Mouse (Mus musculus) A20 (cell line): ENCODE data around the gene Dgkb.

Experiments
- DNase-seq: peaks from one replicate; pipeline ENCODE4 v3.0.0-alpha.2; 2011; ENCODE audit warnings: low read depth, low spot score

Dgkb gene

GRCm38 (mm10) chr12:38361491-38361890, 544.0 kb downstream of the Dgkb start:
- no peak for DNase-seq

DNA sequence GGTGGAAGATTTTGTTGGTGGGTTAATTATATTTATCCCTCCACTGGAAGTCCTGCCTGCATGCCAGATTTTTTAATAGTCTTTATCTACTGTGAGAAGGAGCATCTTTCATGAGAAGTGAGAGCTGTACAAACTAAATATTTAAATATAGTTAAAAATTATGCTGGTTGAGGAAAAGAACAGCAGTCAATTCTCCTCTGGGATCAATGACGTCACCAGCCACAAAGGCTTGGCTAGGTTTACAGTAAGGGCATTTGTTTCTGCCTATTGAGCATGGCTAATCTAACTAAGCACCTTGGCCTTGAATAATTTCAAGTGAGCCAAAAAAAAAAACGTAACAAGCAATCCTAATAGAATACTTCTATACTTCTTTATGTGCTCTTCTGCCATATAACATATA, 554.1 kb downstream of the Dgkb start:
- no peak for DNase-seq

DNA sequence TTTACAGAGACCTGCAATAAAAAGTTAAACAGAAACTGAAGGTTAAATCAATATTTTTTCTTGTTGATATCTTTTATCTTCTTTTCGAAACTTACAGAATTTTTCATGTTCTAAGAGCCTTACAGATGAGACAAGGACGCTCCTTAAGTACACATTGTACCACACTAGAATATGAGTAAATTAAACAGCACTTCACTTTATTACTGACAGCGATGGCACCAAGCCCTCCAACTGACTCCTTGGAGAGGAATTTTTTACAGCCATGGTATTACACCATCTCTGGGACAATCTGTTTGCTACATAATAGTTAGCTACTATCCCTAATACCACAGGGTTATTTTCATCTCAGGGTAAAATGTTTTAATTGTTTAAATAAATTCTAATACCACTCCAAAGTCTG, 556.6 kb downstream of the Dgkb start:
- DNase-seq: no peak

DNA sequence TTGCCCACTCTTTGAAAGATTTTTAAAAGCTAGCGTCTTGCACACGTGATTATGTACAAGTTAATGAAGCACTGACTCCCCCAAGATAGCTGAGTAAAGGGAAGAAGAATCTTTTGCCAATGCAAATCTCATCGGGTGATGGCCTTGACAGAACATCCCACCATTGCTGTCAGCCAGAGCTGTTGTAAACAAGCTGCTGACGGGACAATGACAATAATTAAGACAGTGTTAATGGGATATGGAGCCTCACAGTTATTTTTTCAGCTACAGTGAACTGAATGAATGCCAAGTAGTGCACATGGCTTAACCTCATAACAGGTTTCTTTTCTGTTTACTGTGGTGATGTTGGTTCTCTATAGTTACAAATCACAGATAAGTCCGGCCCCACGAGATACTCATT, 568.4 kb downstream of the Dgkb start:
- no peak for DNase-seq

DNA sequence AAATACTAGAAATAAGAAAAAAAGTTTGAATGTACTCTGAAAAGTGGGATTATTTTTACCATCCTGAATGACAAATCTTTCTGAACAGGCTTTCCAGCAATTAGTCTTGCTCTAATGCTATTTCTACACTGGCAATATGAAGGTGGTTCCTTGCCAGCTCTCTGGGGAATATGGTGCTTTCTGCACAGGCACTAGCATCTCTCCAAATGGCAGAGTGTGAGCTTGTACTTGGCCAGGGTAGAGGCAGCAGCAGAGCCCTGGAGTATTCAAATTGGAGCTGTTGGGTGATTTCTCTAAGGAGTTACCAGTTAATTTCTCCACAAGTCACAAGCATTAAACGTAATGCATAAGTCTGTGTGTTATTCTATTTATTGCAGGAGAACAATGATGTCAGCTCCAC, 569.5 kb downstream of the Dgkb start:
- no peak for DNase-seq

- DNase-seq: no peak
Observed at GRCm38 (mm10) chr12:38387654-38388053, 570.1 kb downstream of the Dgkb start.

DNA sequence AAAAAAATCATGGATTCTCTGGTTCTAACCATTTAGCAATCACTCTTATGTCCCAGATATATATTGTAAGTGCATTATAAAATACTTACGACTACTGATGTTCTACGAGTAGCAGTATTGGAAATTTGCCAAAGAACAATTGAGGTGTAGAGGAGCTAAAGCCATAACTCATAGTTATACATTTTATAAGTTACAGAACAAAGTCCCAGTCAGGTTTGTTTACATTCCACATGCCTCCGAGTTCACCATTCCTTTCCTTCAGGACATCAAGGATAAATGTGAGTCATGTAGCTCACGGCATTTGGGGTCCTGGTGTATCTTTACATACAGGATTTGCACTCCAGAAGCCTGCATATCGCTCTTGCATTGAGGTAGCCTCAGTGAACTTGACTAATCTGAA, 570.7 kb downstream of the Dgkb start:
- DNase-seq: no peak

DNA sequence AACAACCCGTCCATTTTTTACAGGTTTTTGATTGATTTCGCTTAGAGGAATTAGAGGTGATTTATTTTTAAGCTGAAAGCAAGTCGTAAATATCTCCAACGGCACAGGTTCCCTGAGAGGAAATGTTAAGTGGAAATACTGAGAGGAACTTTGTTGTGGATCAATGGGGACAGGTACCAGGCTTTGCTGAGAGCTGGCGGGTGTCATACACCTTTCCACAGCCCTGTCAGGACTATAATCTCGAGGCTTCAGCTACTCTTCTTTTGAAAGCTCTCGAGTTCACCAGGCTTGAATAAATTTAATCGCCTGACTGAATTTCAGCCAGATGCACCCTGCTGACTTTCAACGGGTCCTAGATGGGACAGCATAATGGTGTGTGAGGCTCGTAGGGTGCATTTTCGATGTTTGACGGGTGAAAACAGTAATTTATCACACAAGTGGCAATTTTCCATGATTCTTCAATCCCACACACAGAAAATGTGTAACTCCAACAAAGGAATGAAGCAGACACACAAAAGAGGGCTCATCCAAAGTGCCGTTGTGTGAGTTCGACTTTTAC, 580.3 kb downstream of the Dgkb start:
- DNase-seq: no peak

DNA sequence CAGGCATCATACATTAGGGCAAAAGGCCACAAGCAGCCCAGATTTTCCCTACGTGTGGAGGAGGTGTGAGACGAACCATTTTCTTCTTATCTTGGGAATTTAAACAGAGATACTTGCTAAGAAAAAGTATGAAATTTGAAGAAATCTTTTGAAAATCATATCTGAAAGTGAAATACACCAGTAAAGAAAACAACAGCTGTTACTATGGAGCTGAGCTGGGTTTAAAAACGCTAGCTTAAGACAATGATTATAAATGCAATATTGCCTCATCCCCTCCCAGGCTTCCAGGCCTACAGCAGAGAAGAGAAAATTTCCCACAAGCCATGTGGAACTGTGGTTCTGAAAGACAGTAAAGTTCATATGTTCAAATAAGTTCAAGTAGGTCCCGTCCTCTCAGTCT, 582.6 kb downstream of the Dgkb start:
- DNase-seq: no peak

DNA sequence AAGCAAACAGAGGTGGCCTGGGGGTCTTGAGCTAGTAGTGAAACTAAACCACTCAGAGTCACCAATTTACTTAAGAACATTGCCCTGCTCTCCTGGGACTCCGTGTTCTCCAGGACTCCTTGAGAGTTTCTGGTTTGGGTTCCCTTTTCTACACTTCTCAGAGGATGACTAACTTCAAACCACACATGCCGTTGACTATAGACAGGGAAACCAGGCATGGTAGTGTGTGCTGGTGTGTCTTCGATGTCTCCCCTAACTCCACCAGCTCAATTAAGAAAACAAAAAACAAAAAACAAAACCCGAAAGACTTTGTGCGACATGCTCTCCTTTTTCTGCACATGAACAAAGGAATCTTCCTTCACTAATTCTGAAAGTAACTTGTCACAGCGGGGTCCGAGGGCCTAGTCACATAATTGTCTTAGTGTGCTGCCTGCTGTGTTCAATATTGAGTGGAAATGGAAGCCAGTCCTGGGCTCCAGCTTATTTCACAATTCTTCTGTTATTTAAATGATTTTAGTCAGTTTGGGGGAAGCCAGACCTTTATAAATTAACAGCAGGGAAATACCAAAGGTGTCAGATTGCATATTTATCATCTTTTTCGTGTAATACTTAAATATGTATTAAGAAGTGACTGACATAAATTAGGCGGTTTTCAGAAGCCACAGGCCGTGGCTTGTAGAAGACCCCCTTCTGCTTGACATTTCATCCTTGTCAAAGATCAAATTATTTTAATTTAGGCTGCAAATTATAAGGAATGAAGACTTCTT, 618.0 kb downstream of the Dgkb start:
- DNase-seq: no peak

DNA sequence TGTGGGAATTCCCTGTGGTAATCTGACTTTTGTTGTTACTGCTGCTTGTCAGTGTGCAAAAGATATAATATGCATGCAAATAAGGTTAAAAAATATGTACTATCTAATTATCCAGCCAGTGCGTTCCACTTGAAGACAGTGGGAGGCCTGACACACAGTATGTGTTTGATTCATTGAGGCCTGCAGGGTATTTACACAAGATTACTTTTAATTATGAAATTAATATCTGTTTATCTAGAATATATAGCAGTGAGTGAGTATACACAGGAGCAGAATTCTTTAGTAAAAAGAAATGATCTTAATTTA, 618.6 kb downstream of the Dgkb start:
- no peak for DNase-seq

DNA sequence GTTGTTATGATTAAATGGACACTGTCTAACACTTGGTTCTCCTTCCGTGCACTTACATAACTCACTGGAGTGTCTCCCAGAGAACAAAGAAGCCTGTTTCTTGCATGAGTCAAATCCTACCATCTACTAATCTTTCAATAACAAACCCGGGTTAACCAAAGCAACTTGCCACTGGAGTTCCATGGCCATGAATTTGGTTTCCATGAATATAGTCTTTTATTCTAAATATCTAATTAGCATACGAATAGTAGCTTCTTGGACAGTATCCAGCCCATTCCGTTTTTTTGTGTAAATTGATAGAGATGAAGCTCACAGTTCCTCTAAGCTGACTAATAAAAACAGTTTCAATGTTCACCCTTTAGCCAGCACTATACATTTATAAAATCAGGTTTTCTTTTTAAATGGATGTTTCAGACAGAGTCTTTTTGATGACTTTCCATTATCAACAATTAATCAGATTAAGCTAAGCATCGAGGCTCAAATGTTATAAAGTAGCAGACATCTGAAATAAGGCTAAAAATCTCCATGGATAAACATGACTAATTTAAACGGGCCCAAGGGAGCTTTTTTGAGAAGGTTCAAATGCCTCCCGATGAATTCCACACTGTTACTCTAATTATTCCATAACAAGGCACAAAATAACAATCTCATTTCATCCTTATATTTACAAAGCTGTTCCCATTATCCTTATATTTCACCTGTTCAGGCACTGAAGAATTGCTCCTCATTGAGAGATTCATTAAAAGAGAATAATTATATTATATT, 633.0 kb downstream of the Dgkb start:
- DNase-seq: no peak

DNA sequence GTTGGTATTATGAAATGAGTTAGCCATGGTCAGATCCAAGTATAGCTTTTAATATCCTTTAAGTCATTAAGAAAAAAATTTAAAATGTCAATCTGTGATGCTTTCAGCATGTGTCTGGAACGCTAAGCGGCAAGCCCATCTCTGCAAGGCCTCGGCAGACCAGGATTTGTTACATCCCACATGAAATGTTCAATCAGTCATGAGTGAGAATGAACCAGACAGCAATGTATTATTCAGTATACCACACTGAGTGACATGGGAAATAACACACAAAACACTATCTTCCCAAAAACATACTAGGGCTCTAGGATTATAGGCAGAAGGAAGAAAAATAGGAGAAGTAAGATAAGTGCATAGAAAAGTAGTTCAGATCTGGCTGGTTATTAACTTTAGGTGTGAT, 634.2 kb downstream of the Dgkb start:
- DNase-seq: no peak

DNA sequence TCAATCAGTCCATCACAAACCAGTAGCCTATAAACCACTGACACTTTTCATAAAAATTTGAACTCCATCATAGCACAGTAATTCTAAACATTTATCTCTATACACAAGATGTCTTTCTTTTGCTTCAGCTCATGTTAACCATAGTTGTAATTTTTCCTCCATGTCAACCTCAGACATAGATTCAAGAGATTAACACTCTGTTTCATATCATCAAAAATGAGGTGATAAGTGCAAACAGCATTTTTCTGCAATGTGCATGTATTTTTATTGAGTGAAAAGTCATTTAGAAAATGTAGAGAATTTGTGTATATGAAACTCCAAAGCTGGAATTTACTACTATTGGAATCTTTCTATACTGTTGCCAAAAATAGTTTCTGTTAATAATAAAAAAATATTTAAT, 650.7 kb downstream of the Dgkb start:
- no peak for DNase-seq

- no peak for DNase-seq
Observed at GRCm38 (mm10) chr12:38468605-38469004, 651.1 kb downstream of the Dgkb start.

- DNase-seq: no peak
Observed at GRCm38 (mm10) chr12:38497229-38497628, 679.7 kb downstream of the Dgkb start.

DNA sequence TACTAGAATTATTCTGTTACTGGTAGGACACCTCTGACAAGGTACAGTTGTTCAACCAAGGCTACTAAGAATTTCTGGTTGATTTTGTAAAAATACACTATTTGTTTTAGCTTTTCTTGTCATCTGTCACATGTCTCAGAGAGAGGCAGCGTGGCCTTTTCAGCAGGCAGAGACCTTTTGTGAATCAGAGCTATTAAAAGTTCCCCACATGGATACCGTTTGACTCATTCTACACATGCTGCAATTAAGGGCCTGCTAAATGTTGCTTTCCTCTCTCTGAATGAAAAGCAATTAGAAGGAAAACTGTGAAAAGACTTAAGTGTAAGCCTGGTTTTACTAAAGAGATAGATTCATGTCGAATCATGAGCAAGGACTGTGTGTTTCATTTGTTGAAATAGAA, 683.4 kb downstream of the Dgkb start:
- DNase-seq: no peak

GRCm38 (mm10) chr12:38508195-38508594, 690.7 kb downstream of the Dgkb start:
- no peak for DNase-seq

DNA sequence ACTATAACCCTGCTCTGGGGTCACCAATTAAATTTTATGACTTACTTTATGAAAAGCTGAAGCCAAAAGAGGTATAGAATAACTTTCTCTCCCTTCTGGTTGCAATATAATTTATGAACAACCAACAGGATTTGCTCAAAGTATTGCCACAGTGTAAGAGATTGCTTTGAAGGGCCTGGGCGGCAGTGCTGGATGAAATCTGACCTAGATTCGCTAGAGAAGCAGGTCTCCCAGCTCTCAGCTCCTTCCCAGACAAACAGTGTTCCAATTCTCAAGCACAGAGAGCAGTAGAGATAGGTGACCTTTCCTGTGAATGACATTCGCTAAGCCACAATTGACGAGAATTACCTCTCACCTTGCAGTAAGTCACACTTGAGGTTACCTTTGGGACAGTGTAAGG, 727.9 kb downstream of the Dgkb start:
- no peak for DNase-seq

DNA sequence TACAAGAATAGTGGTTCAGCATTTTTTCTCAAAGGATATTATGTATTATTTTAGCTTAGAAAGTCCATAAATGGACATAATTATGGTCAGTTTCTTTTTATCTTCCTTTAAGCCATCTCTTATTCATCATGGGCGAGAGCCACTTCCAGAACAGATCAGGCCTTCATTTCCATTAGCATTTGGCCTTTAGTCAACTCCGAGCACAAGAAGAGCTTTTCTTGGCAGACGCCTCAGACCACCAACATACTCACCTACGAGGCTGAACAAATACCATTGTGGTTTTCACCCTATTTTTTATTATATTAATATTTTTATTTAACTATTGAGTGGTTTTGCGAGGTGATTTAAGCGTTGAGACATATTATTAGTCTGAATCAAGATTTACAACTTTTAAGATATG, 759.6 kb downstream of the Dgkb start:
- no peak for DNase-seq

GRCm38 (mm10) chr12:38579191-38579817, 761.8 kb downstream of the Dgkb start:
- no peak for DNase-seq

DNA sequence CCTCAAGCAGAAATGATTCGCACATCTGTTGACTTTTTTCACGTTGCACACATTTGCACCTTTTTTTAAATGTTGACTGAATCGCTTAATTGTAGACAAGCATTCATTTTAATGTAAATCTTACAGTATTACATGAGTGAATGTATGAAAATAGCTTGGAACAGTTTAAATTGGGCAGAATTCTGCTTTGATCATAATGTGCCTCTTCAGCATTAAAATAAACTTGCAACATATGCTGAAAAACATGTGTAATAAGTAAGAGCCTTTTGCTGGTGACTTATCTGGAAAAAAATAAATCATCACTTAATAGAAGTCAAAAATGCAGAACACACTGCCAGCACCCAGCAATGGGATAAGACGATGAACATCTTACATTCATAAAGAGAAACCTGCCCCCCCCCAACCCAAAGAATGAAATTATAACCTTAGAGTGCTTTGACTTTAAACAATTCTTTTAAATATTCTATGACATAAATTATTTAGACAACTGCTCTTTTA, 768.9 kb downstream of the Dgkb start:
- no peak for DNase-seq

DNA sequence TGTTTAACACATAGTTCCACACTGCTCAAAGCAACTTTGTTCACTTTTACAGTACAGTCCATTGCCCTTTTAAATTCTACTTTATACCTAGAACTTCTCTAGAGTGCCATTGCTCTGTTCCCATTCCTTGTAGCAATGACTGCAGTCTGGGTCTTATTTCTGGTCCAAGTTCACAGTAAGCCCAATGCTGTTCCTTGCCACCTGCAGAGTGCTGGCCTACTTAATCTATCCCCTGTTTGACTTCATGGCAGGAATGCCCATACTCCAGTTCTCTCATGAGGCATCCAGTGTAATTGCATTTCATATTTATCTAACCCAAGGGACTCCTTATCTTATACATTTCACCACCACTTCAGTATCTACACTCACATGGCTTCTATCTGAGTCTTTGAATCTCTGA, 772.4 kb downstream of the Dgkb start:
- no peak for DNase-seq
